Mouse (Mus musculus) frontal cortex, postnatal 14 days (tissue): ENCODE measurements at regions not wholly inside any gene's neighbourhood (a gene's known extent, or its start where the extent isn't known, plus 50 kb on each side); places are given as distances from the start of the nearest gene placed in this dataset.

Experiments used
- DNase-seq, 2 experiments: peaks; one replicate each; pipeline ENCODE4 v3.0.0; 2022; ENCODE audit warnings: low spot score in 2 of 2

DNA sequence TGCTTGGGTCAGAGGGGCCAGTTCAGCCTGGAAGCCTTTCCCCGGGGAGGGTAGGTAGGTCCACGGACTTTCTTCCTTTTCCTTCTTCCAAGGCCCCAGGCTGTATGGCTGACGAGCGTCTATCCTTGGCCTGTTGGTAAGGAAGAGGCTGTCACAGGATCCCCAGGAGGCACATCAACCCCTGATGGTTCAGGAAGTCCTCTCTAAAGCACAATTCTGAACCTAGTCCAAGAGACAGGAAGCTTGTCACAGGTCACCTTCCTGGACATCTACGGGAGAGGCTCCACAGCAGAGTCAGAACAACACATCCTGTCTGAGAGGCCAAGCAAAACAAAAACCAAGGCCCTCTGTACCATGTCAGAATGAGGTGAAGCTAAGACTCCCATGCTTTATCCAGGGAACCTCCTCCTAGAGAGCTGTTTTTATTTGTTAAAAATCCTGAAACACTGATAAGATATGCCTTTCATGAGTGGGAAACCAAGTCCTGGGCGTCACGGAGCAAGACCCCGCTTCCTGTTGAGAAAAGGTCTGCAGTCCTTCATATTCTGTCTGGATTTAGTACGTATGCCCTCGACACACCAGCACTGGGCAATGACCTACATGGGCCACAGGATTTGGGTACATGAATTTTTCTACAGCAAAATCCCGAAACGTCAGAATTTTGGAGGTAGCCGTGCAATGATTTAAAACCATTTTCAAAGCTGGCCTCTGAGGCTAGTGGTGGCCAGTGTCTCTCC, 52.0 kb upstream of the Snrk start:
- DNase-seq = no peak

GRCm38 (mm10) chr9:122055820-122056550, 59.1 kb upstream of the Pomgnt2 start:
- no peak for DNase-seq

GRCm38 (mm10) chr9:122051716-122052115, 54.8 kb upstream of the Pomgnt2 start:
- no peak for DNase-seq

GRCm38 (mm10) chr9:122051096-122051495, 54.2 kb upstream of the Pomgnt2 start:
- DNase-seq = no peak

DNA sequence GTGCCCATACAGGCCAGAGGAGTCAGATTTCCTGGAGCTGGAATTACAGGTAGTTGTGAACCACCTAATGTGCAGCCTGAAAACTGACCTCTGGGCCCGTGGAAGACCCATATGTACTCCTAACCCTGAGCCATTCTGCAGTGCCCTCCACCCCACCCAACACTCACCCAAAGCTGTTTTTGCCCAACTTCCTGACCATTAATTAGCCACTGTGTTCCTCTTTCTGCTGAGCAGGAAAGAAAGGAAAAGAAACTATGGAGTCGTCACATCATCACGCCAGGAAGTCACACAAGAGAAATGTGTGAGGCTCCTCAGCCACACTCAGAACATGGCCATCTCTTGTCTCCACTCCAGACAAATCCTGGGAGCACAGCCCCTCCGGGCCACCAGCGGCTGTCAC, 52.1 kb upstream of the Pomgnt2 start:
- no peak for DNase-seq

GRCm38 (mm10) chr9:122047962-122048625, 51.2 kb upstream of the Pomgnt2 start:
- DNase-seq = peak; percentile 25
